Mouse (Mus musculus) ES-Bruce4 (cell line): ENCODE measurements around the gene Tcf7l2.

Experiments used
- CTCF ChIP-seq: IDR thresholded peaks from one replicate; pipeline ENCODE4 v1.8.1; 2011; ENCODE audit warnings: low read depth, low read length
- EP300 ChIP-seq: IDR thresholded peaks from 2 replicates; pipeline ENCODE4 v1.6.1; 2011; ENCODE audit warnings: low read depth, low read length; ENCODE audit not compliant: insufficient read depth

- TF ChIP-seq CTCF (no peak), EP300 (no peak)
Observed at GRCm38 (mm10) chr19:55850402-55851078, 108.9 kb downstream of the Tcf7l2 start.
